Mouse (Mus musculus) liver, adult (tissue): ENCODE measurements around the gene Camk2d.

ENCODE experiments used
- GATA4 ChIP-seq: IDR thresholded peaks from 2 replicates; pipeline ENCODE4 v1.6.1; 2014; ENCODE audit warnings: mild to moderate bottlenecking, low read length; ENCODE audit not compliant: insufficient replicate concordance

The Camk2d gene

DNA sequence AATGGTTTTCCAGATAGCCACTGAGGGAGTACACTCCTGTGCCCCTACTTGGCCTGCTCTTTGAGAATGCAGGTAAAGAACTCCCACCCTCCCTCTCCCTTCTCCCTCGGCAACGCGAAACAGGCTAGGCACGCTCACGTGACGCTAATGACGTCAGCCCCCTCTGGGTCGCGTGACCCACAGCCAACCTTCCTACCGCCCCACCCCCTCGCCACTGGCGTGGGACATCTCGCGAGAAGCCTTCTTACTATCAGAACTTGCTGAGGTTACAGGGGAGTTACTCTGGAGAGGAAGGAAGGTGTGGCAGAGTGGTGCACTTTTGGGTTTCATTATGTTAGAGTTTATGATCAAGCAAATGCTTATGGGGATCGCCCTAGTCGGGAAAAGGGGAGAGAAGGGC is at the start of gene Camk2d:
TSS of gene Camk2d (plus strand) at position 217 of the 400 bp plus-strand sequence.
- peak; percentile 78; the same call in 1 of the 2 replicates for TF ChIP-seq GATA4

- TF ChIP-seq GATA4, result no peak
These were observed 48.2 kb upstream of the Camk2d start for GRCm38 (mm10) chr3:126547941-126548340.

- TF ChIP-seq GATA4, result no peak
These were observed 32.5 kb upstream of the Camk2d start for GRCm38 (mm10) chr3:126563646-126564045.

DNA sequence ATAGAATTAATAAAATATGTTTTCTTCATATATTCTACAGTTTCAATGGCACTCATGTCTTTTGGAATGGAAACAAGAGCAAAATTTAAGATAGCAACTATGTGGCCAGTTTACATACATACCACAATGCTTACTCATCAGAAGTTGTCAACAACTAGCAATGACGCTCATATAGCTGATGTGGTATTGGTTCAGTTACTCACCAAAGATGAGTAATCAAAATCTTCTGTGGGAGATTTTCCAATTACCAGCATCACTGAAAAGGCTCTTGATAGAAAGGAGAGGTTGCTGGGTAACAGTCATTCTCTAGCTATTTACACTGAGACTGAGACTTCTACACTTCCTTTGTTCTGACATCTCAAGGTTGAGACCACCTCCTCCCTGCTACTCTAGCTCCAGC is 25.5 kb upstream of the Camk2d start:
- TF ChIP-seq GATA4, result no peak

DNA sequence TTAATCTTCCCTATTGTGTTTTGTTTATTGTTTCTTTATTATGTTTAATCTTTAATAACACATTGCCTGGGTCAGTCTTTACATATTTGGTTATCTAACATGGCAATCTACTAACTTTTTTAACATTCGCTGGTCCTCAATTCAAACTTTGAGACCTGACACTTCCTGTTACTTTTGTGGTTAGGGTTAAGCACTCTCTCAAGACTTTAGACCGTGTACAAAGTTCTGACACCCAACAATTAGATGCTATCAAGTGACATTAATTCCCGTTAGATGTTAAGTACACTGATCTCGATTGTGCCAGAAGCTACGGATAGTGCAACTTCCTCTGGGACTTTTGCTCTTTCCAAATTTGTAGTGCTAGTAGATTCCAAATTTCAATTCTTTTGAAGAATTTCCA is 23.2 kb upstream of the Camk2d start:
- TF ChIP-seq GATA4, result no peak

DNA sequence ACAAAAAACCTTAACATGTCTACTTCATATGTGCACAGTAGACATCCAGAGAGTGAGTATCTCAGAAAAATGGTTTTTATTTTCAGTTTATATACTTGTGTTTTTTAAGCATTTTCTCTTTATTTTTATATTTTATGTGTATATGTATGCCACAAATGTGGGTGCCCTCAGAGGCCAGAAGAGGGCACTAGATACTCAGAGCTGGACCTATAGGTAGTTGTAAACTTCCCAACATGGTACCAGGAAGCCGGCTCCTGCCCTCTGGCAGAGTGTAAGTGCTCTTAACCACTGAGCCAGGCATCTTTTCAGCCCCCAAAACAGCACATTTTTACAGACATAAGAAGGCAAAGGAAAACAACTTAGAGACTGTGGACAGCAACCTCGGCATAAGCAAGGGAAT is 20.2 kb upstream of the Camk2d start:
- no peak for TF ChIP-seq GATA4

DNA sequence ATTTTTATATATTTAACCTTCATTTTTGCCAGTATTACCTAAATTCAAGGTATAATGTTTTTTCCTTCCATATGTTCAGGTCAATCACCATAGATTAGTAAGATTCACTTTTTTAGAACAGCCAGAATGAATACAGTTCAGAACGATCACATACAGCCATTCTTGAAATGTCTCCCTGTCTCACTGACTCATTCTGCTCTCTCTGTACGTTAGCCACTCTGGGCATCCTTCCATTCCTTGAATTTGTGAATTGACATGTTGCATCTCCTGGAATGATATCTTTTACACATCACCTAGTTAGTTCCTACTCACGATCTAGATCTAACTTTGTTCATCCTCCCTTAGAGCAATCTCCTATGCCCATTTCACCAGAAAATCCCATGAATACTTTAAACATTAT is 10.0 kb upstream of the Camk2d start:
- no peak for TF ChIP-seq GATA4

- TF ChIP-seq GATA4, result no peak
These were observed 8.6 kb upstream of the Camk2d start for GRCm38 (mm10) chr3:126587477-126587876.

DNA sequence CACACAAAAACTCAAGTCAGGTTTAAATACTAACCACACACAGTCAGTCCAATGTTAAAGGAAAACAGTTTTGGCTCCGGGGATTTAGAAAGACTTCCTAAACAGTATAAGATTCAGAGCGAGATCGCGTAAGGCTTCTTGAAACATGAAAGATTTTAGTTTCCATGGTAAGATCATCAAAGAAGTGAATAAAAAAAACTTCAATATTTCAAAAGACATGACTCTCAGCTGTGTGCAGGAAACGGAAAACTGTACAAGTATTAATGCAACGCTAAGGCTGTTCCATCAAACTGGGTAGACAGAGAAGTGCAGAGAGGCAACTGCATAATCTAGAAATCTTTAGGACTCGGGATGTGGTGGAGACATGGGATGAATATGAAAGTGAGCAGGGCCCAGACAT is 6.5 kb upstream of the Camk2d start:
- TF ChIP-seq GATA4, result no peak

DNA sequence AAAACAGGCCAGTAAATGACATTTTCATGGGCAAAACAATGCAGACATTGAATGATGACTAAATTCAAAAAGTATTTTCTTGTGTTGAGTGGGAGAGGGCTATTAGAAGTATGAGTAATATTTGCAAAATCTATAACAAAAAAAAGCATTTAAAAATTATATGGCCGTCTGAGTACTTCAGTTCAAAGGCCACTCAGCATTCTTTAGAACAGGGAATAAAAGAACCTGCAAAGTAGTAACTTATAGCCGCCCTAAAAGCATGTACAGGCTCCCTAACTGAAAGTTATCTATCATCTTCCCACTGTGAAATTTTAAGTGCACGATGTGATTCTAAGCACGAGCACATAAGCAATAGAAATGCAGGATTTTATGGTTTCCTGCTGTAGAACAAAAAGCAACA is 646 bp upstream of the Camk2d start:
- no peak for TF ChIP-seq GATA4

DNA sequence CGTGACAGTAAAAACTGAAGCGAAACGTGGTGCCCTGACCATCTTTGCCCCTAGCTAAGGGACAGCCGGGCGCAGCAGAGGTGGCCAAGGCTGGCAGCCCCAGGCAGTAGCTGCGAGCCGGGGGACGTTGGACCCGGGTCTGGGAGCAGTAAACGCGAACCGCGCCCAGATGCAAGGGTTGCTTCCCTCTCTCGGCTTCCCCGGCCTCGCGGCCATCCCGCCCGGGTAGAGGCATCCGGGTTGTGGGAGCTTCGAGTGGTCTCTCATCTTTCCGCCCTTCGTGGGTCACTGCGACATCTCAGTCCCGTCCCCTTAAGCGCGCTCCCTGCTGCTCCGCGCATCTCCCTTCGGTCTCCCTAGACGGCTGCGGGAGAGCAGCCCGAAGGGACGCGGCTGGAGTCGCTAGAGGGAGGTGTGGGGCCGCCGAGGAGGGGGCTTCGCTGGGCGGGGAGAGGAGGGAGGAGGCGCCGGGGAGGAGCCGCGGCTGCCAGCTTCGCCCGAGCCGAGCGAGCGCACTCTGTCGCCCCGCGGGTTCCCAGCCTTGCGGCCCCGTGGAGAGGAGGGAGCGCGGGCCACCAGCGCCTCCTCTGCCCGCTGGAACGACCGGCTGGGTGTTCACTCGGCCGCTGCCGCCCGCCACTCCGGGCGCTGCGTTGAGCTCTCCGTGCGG is 524 bp downstream of the Camk2d start:
- TF ChIP-seq GATA4, result 0 out of 2 replicates have a peak, but pooled peaks have one; percentile 8

DNA sequence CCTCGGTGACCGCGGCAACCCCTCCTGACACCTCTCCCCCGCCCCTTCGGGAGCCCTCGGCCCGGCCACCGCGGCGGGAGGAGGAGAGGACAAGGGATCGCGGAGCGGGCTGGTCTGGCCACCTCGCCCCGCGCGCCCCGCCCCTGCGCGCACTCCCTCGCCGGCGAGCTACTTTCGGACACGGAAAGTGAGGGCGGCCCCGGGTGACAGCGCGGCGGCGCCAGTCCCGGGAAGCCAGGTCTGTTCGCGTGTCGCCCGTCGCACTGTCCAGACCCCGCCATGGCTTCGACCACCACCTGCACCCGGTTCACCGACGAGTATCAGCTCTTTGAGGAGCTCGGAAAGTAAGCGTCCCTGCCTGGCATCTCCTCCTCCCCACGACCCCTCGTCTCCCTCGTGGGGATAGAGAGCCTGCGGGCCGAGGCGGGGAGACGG is 1.1 kb downstream of the Camk2d start:
- no peak for TF ChIP-seq GATA4

- no peak for TF ChIP-seq GATA4
These were observed 1.7 kb downstream of the Camk2d start for GRCm38 (mm10) chr3:126597596-126598328.

GRCm38 (mm10) chr3:126598329-126598676 is 2.2 kb downstream of the Camk2d start:
- TF ChIP-seq GATA4, result no peak

DNA sequence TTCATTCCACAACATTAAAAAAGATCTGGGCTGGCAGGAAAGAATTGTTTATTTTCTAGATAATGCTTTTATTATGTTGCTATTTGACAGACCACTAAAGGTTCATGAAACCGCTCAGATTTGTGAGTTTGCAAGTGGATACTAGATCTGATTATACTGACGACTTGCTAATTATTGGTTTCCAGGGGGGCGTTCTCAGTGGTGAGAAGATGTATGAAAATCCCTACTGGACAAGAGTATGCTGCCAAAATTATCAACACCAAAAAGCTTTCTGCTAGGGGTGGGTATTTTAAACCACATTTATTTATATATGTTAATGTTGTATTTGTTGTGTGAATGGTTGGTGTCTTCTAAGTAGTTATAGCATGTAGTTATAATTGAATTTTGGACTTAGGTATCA is 2.8 kb downstream of the Camk2d start:
- TF ChIP-seq GATA4, result no peak

DNA sequence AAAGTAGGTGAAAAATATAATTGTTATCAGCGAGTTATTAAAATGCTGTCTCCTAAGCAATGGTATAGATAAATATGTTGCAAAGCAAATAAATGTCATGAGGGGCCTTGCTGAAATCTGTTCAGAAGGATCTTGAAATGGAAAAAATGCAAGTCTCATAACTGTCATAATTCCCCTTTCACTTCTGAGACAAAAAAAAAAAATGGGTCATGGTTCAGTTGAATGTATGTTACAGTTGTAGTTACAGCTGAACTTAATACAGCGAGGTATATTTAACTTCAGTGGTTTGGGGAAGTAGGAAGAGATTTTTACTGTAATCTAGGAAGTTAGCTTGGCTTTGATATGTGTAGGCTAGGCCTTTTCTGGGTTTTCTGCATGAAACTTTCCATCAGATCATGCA is 3.2 kb downstream of the Camk2d start:
- TF ChIP-seq GATA4, result no peak

DNA sequence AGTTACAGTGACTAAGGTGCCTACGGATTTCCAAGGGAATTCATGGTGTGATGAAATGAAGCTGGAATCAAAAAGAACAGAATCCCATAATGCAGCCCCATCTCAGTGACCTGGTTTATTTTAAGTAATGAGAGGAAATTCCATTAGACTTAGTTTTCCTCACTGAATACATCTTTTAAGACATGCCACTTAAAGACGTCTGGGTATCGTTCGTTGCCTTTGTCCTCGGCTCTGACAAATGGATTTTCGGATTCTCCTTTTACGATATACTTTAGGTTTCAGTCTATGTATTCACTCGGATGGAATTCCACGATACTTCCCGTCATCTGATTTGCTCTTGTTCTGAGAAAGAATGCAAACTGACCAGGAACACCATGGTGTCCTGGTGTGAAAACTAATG is 3.8 kb downstream of the Camk2d start:
- TF ChIP-seq GATA4, result no peak

GRCm38 (mm10) chr3:126602772-126603171 is 6.7 kb downstream of the Camk2d start:
- TF ChIP-seq GATA4, result no peak
